Mouse (Mus musculus) forebrain, embryonic 16.5 days (tissue): ENCODE measurements around the gene Gpr37l1. TPM values are rescaled to one million over a fixed set of nuclear protein-coding genes. Genes with fewer than 3 reads are reported as not detected.

Experiments
- ATAC-seq: fragments of 200-750 bp; cut with Nextera tagmentation; 2 replicates; pipeline ENCODE4 v1.8.0; 2017; ENCODE audit warnings: mild to moderate bottlenecking, moderate library complexity
- H3K27ac ChIP-seq: fragments of 300-500 bp; sonication (generic); 2 replicates; pipeline ENCODE4 v1.5.1; 2014; ENCODE audit warnings: low read length, control low read depth
- H3K27me3 ChIP-seq: fragments of 300-500 bp; sonication (generic); replicated peaks from 2 replicates; pipeline ENCODE4 v1.6.1; 2014; ENCODE audit warnings: low read length; ENCODE audit not compliant: control insufficient read depth, insufficient read depth
- H3K36me3 ChIP-seq: fragments of 300-500 bp; sonication (generic); 2 replicates; pipeline ENCODE4 v1.6.1; 2014; ENCODE audit not compliant: control insufficient read depth, insufficient read depth
- H3K4me1 ChIP-seq: fragments of 300-500 bp; sonication (generic); replicated peaks from 2 replicates; pipeline ENCODE4 v1.6.1; 2014; ENCODE audit warnings: low read length; ENCODE audit not compliant: control insufficient read depth, insufficient read depth
- H3K4me2 ChIP-seq: fragments of 300-500 bp; sonication (generic); 2 replicates; pipeline ENCODE4 v1.6.1; 2014; ENCODE audit warnings: mild to moderate bottlenecking, low read length, control low read depth
- H3K4me3 ChIP-seq: fragments of 300-500 bp; sonication (generic); replicated peaks from 2 replicates; pipeline ENCODE4 v1.5.1; 2014; ENCODE audit warnings: mild to moderate bottlenecking, low read length, control low read depth
- H3K9ac ChIP-seq: fragments of 300-500 bp; sonication (generic); replicated peaks from 2 replicates; pipeline ENCODE4 v1.6.1; 2014; ENCODE audit warnings: low read depth, low read length, control low read depth
- H3K9me3 ChIP-seq: fragments of 300-500 bp; sonication (generic); 2 replicates; pipeline ENCODE4 v1.6.1; 2016; ENCODE audit warnings: low read length; ENCODE audit not compliant: control insufficient read depth
- whole genome bisulfite sequencing: fragments of 180-500 bp; shearing (Covaris S2); extraction: QIAGEN DNeasy Blood & Tissue Kit; methylation state at CpG from one replicate; pipeline ENCODE4 v1.1.7; 2014; 5-methylcytosine and 5-hydroxymethylcytosine counted together
- polyA plus RNA-seq: library from polyadenylated mRNA; unstranded; fragments of >200 nt; fragmentation: Nextera tagmentation; extraction: Ambion mirVana; gene quantifications from 2 replicates; pipeline ENCODE4 v1.2.1, GENCODE M21; 2015

Gpr37l1 gene
- polyA plus RNA-seq, 1 experiment from 2014 or later: 0.24 TPM

DNA sequence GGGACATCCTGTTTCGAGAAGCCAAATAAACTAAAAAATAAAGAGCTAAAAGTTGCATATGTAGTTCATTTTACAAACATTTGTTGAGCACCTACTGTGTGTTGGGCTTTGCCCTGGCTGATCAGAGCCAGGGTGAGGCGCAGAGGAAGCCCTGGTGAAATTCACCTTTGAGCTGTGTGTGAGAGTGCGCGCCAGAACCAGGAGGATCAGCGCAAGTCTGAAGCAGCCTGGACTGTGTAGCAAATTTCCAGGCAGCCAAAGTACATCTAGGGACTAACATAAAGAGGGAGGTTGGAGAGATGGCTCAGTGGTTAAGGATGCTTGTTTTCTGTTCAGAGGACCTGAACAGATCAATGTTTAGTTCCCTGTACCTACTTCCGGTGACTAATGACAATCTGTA lies 5.8 kb upstream of the Gpr37l1 start:
- Histone ChIP-seq H3K4me2 (no peak overlapping the region), H3K27me3 (no peaks in the 10 kb centered on the region), H3K4me3 (no peak overlapping the region), H3K36me3 (no peaks in the 10 kb centered on the region), H3K4me1 (peaks cover 4% of the 10 kb centered on the region; the same call in 1 of the 2 replicates), H3K9me3 (no peaks in the 10 kb centered on the region), H3K27ac (no peak overlapping the region), H3K9ac (no peak overlapping the region)
- ATAC-seq: no peak
- 93% methylated on average over 6 of the region's 6 CpGs for WGBS

- Histone ChIP-seq H3K36me3 (no peaks in the 10 kb centered on the region), H3K9ac (no peak overlapping the region), H3K27me3 (no peaks in the 10 kb centered on the region), H3K4me2 (no peak overlapping the region), H3K4me1 (peaks cover 4% of the 10 kb centered on the region; the same call in 1 of the 2 replicates), H3K27ac (no peak overlapping the region), H3K4me3 (no peak overlapping the region), H3K9me3 (no peaks in the 10 kb centered on the region)
- peak; percentile 75 for ATAC-seq
- 62% methylated on average over 6 of the region's 6 CpGs for WGBS
Measured at GRCm38 (mm10) chr1:135171984-135172383, 4.5 kb upstream of the Gpr37l1 start.

- no peak overlapping the region for H3K9ac ChIP-seq
- H3K27me3 ChIP-seq: no peaks in the 10 kb centered on the region
- 83% methylated on average over 7 of the region's 7 CpGs for WGBS
- no peaks in the 10 kb centered on the region for H3K36me3 ChIP-seq
- H3K27ac ChIP-seq: no peak overlapping the region
- H3K4me1 ChIP-seq: peaks cover 4% of the 10 kb centered on the region; the same call in 1 of the 2 replicates
- no peak for ATAC-seq
- H3K4me3 ChIP-seq: no peak overlapping the region
- no peak overlapping the region for H3K4me2 ChIP-seq
- no peaks in the 10 kb centered on the region for H3K9me3 ChIP-seq
Measured at GRCm38 (mm10) chr1:135171202-135171601, 3.7 kb upstream of the Gpr37l1 start.

DNA sequence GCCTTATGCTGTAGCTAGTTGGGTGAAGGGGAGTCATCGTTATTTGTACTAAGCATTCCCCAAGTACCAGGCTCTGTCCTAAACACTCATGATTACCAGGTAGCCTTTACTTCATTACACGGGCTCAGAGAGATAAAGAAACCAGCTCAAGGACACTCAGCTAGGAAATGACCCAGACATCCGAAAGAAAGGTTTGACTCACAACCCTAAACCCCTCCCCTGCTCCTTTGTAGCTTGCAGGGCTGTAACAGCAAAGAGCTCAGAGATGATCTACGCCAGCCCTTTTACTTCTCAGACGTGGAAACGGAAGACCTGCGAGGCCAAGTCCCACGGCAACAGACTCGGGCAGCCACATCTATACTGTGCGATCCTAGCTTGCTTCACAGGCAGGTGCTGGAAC lies 2.8 kb upstream of the Gpr37l1 start:
- Histone ChIP-seq H3K36me3 (no peaks in the 10 kb centered on the region), H3K27me3 (no peaks in the 10 kb centered on the region), H3K9me3 (no peaks in the 10 kb centered on the region), H3K9ac (no peak overlapping the region), H3K4me2 (no peak overlapping the region), H3K27ac (no peak overlapping the region), H3K4me1 (peaks cover 4% of the 10 kb centered on the region; the same call in 1 of the 2 replicates), H3K4me3 (no peak overlapping the region)
- 78% methylated on average over 10 of the region's 10 CpGs for WGBS
- no peak for ATAC-seq

- H3K27ac ChIP-seq: no peak overlapping the region
- no peak overlapping the region for H3K4me3 ChIP-seq
- peaks cover 4% of the 10 kb centered on the region; the same call in 1 of the 2 replicates for H3K4me1 ChIP-seq
- no peak overlapping the region for H3K4me2 ChIP-seq
- no peaks in the 10 kb centered on the region for H3K27me3 ChIP-seq
- ATAC-seq: no peak
- H3K36me3 ChIP-seq: no peaks in the 10 kb centered on the region
- no peak overlapping the region for H3K9ac ChIP-seq
- no peaks in the 10 kb centered on the region for H3K9me3 ChIP-seq
- 57% methylated on average over 12 of the region's 12 CpGs for WGBS
Measured at GRCm38 (mm10) chr1:135169556-135170224, 2.2 kb upstream of the Gpr37l1 start.

DNA sequence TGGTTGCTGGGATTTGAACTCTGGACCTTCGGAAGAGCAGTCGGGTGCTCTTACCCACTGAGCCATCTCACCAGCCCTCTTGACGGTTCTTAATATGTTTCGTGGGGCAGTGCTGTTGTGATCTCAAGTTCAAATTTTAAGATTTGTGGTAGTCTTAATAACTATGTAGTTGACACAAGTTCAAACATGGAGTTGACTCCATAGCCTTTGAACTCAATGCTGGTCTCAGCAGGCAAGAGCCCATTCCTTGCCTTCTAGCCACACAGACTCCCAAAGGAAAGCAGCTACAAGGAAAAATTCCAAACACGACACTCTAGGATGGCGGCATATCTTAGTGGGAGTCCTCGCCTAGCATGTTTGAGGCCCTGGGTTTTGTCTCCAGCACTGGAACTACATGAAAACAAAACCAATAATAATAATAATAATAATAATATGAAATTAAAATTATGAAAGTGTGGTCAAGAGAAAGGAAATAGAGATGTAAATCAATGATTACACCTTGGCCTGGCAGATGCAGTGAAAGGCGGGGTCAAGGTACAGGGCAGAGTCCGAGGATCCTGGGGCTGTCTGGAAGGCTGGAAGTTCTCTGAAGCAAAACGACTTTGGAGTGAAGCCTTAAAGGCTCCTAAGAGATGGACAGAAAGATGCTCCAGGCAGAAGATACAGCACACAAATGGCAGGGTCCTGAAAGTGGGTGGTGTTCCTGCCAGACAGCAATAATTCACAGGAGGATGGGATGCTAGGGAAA lies 1.1 kb upstream of the Gpr37l1 start:
- 90% methylated on average over 10 of the region's 10 CpGs for WGBS
- no peak for ATAC-seq
- Histone ChIP-seq H3K4me3 (no peak overlapping the region), H3K9ac (no peak overlapping the region), H3K4me2 (no peak overlapping the region), H3K4me1 (peaks cover 4% of the 10 kb centered on the region; the same call in 1 of the 2 replicates), H3K36me3 (no peaks in the 10 kb centered on the region), H3K9me3 (no peaks in the 10 kb centered on the region), H3K27me3 (no peaks in the 10 kb centered on the region), H3K27ac (no peak overlapping the region)

- no peaks in the 10 kb centered on the region for H3K9me3 ChIP-seq
- no peak overlapping the region for H3K4me3 ChIP-seq
- peaks cover 9% of the 10 kb centered on the region for H3K4me1 ChIP-seq
- no peak overlapping the region for H3K9ac ChIP-seq
- no peak overlapping the region for H3K27ac ChIP-seq
- no peak overlapping the region for H3K4me2 ChIP-seq
- ATAC-seq: no peak
- no peaks in the 10 kb centered on the region for H3K27me3 ChIP-seq
- H3K36me3 ChIP-seq: no peaks in the 10 kb centered on the region
- WGBS: 34% methylated on average over 6 of the region's 6 CpGs
Measured at GRCm38 (mm10) chr1:135162720-135163119, 4.8 kb downstream of the Gpr37l1 start.

- peaks cover 9% of the 10 kb centered on the region for H3K4me1 ChIP-seq
- peak overlapping the region; percentile 54 for H3K27ac ChIP-seq
- ATAC-seq: no peak
- H3K36me3 ChIP-seq: peaks cover 6% of the 10 kb centered on the region; the same call in 1 of the 2 replicates
- H3K4me3 ChIP-seq: no peak overlapping the region
- H3K9ac ChIP-seq: no peak overlapping the region
- H3K27me3 ChIP-seq: no peaks in the 10 kb centered on the region
- 91% methylated on average over 13 of the region's 13 CpGs for WGBS
- H3K4me2 ChIP-seq: no peak overlapping the region
- no peaks in the 10 kb centered on the region for H3K9me3 ChIP-seq
Measured at GRCm38 (mm10) chr1:135160411-135161050, 7.0 kb downstream of the Gpr37l1 start.

DNA sequence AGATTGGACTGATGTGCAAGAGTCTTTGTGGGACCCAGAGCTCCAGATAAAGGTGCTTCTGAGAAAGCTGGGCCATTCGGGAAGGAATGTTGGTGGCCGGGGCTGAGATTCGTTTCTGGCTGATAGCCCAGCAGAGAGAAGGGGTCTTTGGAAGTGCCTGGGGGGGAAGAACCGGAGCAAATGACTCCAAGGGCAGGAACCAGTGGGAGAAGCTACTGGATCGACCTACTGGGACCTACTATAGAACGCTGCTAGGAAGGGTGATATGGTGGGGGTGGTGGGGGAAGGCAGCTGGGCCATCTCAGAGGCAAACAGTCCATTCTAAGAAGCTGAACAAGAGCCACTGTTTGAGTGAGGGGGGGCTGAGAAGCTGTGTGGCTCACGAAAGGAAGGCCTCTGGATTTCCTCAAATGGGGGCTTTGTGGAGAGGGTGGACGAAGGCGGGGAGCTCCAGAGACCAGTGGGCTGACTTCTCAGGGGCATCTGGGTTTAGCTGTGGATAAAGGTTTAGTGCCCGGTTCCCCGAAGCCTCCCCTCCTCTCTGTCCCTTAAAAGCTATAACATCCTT lies 7.8 kb downstream of the Gpr37l1 start:
- Histone ChIP-seq H3K9ac (no peak overlapping the region), H3K27me3 (no peaks in the 10 kb centered on the region), H3K36me3 (peaks cover 10% of the 10 kb centered on the region; the same call in 1 of the 2 replicates), H3K27ac (peak overlapping the region; percentile 54), H3K4me2 (no peak overlapping the region), H3K4me1 (peaks cover 15% of the 10 kb centered on the region), H3K4me3 (no peak overlapping the region), H3K9me3 (no peaks in the 10 kb centered on the region)
- WGBS: 63% methylated on average over 11 of the region's 11 CpGs
- no peak for ATAC-seq
